Mouse (Mus musculus) 3T3-L1 (cell line): ENCODE data around the gene Ulk4.

Source experiments
- DNase-seq: peaks from one replicate; pipeline ENCODE4 v3.0.0-alpha.2; 2015; ENCODE audit warnings: low read depth, low spot score

The Ulk4 gene

GRCm38 (mm10) chr9:121299976-121300570, 23.1 kb upstream of the Ulk4 start:
- no peak for DNase-seq

DNA sequence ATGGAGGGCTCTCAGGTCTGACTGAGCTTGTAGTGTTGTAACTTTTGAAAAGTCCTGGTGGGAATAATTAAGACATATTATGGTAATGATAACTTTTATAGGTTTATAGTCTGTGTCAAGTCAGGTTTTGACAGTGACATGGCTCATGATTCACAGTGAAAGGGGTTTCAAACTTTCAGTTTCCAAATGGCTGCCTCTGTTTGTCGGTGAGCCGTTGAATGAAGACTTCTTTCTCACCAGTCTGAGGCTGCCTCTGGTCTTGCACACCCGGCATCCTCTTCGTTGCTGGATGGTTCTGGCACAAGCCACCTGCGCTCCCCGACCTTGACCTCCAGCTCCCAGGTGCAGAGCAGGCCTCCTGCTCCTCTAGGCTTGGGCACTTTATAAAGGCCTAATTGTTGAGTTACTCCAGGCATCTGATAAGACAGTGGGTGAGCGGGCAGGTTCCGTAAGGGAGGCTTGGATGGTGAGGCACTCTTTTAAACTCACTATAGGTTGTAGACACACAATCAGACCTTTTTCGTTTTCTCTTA, 22.3 kb upstream of the Ulk4 start:
- no peak for DNase-seq

DNA sequence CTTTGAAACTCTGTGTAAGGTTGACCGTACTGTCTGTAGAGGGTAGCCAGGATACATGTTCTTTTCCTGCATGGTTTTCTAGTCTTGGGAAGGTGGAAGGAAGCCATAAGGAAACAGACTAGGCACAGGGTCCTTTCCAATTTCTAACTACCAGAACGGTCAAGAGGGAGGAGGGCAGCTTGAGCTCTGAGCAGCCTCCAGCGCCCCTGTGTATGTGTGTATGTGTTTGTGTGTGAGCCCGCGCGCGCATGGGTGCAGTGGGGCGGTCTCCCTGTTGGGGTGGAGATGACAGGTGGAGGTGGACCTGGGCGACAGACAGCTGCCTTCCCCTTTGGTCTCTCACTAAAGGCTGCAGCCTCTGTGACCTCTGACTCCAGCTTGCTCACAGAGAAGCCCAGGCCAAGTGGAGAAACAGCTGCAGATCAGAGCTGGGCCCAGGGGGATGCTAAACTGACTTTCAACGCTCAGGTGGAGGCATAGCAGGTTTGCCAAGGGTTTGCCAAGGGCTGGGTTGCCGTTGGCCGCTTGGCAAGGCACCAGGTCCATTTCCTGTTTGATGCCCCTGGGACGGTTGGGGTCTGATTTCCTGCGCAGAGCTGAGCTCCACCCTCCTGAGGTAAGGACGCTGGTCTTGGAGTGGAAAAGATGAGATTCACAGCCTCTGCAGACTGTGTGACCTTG, 21.6 kb upstream of the Ulk4 start:
- peak; percentile 62 for DNase-seq

DNA sequence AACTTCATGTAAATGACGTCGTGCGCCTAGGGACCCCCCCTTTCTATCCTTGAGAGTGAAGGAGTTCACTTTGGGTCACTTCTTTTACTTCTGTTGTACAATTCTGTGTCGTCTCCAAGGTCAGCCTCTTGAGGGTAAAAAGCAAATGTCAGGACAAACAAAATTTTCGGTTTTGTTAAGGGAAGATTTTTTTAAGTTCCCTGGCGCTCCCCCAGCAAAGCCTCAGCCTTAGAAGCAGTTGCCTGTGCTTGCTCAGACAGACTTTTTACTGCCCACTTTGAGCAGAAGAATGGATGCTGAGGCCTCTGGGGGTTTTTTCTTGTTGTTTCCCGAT, 21.0 kb upstream of the Ulk4 start:
- peak; percentile 56 for DNase-seq

DNA sequence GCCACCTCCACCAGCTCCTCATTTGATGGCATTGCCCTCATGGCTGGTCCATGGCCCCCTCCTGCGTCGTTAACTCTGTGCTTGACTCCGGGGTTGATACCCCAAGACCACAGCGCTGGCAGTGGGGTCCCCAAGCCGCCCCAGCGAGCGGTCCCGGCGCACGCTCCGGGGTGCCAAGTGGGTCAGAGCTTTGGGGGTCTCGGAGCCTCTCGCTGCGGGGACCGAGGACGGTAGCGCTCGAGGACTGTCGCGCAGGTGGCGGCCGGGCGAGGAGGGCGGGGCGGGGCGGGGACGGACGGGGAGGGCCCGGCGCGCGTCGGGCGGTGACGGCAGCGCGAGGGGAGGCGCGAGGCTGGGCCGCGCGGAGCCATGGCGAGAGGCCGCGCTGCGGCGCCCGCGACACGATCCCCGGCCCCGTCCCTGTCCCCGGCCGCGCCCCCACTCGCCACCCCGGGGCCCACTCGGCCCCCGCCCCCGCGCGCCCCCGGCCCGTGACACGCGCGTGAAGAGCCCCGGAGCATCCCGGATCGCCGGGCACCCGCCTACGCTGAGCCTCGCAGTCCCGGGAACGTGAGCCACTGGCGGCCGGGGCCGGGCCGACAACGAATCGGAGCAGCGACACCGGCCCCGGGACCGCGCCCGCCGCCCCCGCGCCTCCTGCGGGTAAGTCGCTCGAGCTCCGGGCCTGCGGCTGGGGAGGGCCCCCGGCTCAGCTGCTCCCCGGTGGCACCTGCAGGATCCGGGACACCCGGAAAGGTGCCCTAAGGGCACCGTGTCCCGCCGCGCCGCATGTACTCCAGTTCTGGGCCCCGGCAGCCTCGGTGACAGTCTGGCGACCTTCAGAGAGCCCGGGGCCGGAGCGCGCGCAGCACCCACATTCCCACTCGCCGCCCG, 20.4 kb upstream of the Ulk4 start, which contains the start of gene Trak1:
Trak1 (plus strand) TSS at position 332 of the 894 bp plus-strand sequence.
- DNase-seq, result no peak

- DNase-seq, result no peak
Measured at GRCm38 (mm10) chr9:121295221-121295620, 18.2 kb upstream of the Ulk4 start.

DNA sequence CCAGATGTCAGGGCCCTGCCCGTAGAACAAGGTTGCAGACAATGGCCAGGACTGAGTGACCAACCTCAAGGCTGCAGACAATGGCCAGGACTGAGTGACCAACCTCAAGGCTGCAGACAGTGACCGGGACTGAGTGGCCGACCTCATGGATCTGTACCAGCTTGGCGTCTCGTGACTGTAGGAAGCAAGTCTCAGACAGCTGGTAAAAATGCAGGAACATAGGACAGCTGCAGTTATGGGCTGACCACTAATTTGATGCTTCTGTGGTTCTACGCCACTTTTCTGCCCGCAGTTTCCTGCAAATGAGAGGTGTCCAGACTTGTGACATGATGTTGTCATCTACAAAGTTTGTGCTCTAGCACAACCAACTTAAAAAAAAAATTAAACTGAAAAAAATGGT, 16.2 kb upstream of the Ulk4 start:
- DNase-seq, result no peak

DNA sequence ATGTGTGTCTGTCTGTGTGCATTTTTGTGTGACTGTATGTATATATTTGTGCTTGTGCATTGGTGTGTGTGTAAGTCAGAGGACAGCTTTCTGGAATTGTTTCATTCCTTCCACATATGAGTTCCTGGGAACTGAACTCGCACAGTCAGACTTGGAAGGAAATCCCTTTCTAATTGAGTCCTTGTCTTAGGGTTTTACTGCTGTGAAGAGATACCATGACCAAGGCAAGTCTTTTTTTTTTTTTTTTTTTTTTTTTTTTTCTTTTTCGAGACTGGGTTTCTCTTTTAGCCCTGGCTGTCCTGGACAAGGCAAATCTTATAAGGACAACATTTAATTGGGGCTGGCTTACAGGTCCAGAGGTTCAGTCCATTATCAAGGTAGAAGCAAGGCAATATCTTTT, 14.3 kb upstream of the Ulk4 start:
- no peak for DNase-seq

- DNase-seq, result no peak
Measured at GRCm38 (mm10) chr9:121286325-121286901, 9.4 kb upstream of the Ulk4 start.

- peak; percentile 71 for DNase-seq
Measured at GRCm38 (mm10) chr9:121285341-121286324, 8.6 kb upstream of the Ulk4 start.

DNA sequence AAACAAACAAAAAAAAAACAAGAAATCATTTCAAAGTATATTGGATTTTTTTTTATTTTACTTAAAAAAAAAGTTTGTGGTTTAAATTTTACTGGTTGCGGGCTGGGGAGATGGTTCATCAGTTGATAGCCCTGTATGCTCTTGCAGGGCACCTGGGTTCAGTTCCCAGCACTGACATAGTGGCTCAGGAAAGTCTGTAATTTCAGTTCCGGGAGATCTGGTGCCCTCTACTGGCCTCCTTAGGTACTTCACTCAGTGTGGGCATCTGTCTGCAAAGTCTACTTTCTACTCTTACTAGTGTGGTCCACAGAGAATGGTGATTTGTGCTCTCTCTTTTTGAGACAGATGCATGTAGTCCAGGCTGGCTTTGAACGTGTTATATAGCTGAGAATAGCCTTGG, 7.4 kb upstream of the Ulk4 start:
- peak; percentile 72 for DNase-seq

DNA sequence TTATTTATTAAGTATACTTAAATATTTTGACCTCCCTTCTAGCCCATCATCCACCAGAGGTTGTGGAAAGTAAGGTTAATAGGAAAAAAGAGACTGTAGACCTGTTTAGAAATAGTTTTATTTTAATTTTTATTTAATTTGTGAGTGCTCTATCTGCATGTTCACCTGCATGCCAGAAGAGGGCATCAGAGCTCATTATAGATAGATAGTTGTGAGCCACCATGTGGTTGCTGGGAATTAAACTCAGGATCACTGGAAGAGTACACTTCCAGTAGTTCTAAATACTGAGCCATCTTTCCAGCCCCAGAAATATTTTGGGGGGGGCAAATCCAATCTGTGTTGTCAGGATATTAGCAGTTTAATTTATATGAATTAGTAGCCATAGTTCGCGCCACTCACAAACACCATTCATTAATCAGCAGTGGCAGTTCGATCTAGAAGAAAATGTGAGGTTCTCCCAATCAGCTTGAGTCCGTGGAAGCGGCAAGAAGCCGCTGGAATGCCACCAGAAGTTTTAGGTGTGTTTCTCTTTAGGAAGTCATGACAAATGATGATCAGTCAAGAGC, 6.7 kb upstream of the Ulk4 start:
- DNase-seq, result peak; percentile 57

DNA sequence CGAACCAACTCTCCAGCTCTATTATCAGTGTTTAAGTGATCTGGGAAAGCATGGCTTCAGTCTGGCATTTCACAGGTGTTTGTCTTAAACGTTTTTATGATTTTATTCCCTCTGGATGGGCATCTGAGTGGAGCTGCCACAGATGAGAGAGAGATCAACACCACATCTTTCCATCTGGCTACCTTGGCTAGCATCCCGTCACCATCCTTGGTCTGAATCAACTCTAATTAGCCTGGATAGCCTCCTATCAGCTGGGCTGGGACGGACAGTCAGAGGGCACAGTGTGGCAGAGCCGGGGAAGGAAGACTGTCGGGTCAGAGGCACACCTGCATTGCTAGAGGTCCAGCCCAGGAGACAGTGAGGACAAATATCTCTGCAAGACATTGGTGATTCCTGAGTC, 4.9 kb upstream of the Ulk4 start:
- DNase-seq, result no peak

- no peak for DNase-seq
Measured at GRCm38 (mm10) chr9:121279216-121279615, 2.2 kb upstream of the Ulk4 start.

- no peak for DNase-seq
Measured at GRCm38 (mm10) chr9:121276745-121277117, 266 bp downstream of the Ulk4 start.

DNA sequence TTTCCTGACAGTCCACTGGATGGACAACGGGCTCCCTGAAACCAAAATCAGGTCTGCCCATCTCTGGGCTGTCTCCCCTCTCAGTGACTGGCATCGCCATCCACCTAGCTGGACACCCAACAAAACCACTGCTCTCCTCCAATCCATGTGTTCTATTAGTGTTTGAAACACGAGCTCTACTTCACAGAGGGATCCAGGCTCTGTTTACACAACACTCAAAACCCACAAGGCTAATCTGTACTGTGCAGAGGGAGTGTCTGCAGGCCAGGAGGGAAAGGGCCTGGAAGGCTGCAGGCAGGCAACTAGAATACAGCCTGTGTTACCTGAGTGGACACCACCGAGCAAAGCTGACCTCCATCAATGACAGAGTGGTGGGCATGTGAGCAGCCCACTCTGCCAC, 5.4 kb downstream of the Ulk4 start:
- DNase-seq, result no peak

DNA sequence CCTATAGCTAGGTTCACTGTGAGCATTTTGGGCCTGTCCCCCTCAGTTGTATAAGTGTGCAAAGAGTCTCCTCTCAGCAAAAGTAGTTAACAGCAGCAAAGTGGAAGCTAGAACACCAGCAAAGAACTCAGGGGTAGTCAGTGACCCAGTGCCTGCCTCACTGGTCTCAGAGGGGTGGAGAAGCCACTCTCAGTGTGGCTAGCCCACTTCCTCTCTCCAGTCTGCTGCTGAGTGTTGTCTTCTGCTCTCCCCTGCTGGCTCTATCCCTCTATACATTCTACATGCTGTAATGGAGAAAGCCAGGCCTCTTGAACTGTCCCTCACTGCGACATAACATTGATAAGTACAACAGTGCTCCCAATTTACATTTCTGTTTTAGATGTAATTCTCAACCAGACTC, 5.8 kb downstream of the Ulk4 start:
- no peak for DNase-seq

DNA sequence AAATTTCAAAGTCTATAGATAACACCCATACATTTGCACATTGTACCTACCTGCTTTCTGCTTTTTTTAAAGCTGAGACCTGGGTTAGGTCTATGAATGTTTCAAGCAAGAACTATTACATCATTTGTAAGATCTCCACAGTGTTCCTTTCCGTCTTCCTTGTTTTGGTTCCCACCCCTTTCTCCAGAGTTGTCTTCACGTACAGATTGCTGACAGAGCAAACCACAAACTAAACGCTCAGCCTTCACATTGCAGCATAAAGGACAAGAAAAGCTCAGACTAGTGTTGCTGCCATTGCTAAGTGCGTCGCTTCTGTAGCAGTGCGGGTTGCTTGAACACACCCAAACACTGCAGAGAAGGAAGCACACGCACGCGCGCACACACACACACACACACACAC, 11.7 kb downstream of the Ulk4 start:
- no peak for DNase-seq

DNA sequence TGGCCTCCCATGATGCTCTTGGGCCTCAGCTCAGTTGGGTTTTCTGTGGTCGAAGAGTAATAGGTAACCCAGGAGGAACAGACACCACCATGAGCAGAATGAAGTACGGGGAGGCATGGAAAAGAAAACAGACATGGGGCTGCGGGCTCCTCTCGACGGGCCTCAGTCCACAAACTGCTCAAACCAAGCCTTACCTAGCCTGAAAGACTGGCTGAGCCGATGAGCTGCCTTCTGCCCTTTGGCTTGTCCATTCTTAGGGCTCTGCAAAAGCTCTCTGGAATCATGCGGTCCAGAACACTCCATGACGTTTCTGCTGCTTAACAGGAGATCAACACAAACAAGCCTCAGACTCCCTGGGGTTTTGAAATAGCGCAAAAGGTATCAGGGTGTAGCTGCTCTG, 19.9 kb downstream of the Ulk4 start:
- DNase-seq, result no peak

DNA sequence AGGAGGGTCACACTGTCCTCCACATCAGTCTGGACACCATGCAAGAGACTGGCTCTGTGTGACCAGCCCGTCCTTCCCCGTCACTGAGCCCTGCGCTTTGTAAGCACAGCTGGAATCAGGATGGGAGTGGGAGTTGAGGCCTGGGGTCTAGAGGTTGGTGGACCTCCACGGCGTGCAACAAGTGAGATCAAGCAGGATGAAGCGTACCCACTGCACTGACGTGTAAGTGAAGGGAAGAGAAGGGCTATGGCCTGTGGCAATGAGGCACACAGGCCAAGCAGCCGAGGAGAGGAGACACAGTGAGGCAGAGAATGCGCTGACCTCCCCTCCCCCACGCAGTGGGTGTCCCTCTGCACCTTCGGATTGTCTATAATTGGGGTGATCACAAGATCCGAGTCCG, 22.2 kb downstream of the Ulk4 start:
- DNase-seq, result no peak

DNA sequence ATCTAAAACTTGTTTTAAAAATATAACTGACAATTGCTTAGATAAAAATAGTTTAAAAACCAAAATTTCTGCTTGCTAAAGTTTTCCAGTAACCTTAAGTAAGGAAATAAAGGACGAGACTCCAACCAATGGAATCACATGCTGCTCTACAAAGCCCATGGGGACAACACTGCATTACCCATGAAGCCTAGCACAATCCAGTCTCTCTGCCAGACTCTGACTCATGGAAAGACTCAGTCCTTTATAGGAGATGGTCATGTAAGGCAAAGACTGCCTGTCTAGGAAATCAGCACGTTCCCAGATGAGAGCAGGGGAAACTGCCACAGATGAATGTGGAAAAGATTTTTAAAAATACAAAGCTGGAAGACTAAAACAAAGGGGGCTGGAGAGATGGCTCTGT, 23.0 kb downstream of the Ulk4 start:
- DNase-seq, result peak; percentile 87
